Mouse (Mus musculus) lung, postnatal 4 days (tissue): ENCODE data around the gene Tmem108.
A peak's percentile ranks its signal among the peaks of the same experiment; 100 is the strongest.

Source experiments
- DNase-seq, 2 experiments: peaks; one replicate each; pipeline ENCODE4 v3.0.0; 2021

Gene Tmem108

DNA sequence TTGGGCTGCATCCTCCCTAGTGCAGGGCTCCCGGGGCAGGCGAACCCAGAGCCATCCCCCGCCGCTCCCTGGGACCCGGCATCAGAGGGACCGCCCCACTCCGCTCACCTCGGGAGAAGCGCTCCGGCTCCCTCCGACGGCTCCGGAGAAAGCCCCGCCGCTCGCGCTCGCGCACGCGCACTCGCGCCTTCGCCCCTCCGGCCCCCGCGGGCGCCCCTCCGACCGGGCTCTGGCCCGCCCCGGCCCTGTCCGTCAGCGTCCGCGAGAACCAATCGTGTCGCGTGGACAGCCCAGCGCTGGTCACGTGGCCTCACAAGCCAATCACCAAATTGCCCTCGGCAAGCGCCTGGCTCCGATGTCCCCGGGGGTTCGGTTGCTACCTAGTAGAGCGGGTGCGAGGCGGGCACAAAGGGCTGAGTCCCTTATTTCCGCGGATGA, at the start of gene Tmem108:
TSS of gene Tmem108 (minus strand) at position 191 of the 438 bp plus-strand sequence.
- peak; percentile 86 to 92 for DNase-seq

DNA sequence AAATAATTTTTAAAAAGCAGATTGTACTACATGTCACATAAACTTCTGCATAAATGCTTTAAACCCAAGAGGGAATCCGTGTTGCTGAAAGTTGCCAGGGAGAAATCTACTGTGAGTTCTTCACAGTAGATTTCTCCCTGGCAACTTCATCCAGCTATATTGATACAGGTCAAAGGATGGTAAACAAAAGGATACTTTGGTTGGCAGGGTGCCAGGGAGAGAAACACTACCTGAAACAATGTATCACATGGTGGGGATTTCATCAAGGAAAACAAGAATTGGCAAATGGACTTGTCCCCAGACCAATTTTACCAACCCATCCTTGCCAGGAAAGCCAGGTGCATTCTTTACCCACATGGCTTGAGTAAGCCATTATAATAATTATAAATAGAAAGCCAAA, 27.4 kb upstream of the Tmem108 start:
- no peak for DNase-seq

DNA sequence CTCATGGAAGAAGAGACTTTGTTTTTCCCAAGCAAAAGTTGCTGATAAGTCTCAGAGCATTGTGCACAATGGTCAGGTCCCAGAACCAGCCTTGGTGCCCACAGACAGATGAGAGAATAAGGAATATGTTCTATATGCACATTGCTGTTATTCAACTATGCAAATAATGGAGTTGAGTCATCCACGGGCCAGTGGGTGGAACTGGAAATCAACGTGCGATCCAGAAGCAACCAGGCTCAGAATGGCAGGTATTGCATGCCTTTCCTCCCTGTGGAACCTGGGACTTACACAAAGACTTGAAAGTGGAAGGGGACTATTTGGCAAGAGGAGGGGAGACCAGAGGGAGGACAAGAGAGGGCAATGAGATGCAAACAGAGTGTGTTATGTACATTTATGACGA, 22.5 kb upstream of the Tmem108 start:
- DNase-seq, result no peak

DNA sequence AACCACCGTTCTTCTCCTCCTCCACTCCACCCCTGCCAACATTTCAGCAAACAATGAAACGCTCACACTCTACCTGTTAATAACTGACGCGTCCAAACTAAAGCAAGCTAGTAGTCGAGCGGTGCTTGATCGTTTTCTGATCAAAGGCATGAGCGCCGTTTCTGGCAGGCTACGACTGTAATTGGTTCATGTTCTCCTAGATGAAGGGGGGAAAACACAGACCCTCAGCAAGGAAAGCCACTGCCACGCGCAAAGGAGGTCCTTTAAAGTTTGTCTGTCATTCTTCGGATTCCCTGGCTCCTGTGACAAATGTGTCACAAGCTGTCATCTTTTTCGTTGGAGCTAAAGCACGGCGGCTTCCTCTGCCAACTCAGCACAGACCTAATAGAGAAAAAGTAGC, 21.6 kb upstream of the Tmem108 start:
- DNase-seq, result no peak

DNA sequence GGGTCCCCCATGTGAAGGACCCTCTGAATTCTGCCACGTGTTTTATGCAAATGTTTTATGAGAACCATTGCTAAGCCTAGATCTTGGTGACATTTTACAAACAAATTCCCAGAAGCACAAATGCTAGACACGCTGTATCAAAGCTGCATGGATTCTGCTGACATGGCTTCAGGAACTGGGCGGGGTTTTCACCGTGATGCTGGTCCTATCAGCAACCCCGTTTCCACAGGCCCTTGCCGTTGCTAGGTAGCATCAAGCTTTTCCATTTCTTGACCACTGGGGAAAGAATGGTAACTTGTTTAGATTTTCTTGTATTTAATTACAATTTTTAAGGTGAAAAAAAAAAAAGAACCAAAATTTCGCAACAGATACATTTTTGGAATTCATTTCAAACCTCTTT, 20.7 kb upstream of the Tmem108 start:
- DNase-seq, result no peak

DNA sequence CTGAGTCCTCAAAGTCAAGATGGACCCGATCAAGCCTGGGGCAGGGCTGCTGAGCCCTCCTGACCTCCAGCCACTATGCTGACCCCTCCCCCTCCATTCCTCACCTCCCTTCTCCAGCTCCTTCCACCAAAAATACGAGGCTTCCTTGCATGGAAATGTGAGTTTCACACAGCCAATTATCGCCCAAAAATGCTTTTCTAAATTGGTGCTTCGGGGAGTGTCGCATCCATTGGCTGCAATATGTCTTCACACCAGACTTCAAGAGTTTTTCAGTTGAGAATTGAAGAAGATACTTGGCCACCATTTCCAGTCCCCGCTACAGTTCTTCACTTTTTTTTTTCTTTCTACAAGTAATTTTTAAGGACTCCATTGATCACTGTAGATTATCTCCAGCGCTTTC, 19.8 kb upstream of the Tmem108 start:
- no peak for DNase-seq

DNA sequence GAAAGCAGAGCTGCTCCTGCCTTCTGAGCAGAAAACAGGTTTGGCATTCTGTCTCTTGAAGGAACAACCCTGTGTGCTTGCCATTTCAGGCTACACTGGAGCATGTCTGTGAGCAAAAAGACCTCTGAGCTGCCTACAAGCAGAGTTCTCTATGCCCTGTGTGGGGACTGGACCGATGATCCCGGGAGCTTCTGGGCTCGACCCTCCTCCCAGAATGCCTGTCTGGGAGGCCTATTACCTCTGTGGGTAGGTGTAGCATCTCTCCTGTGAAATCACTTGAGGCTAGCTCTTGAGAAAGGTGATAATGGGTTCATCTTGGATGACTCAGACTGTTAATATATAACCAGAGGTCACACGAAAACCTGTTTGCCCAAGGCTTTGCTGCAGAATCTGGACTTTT, 19.0 kb upstream of the Tmem108 start:
- DNase-seq, result no peak

DNA sequence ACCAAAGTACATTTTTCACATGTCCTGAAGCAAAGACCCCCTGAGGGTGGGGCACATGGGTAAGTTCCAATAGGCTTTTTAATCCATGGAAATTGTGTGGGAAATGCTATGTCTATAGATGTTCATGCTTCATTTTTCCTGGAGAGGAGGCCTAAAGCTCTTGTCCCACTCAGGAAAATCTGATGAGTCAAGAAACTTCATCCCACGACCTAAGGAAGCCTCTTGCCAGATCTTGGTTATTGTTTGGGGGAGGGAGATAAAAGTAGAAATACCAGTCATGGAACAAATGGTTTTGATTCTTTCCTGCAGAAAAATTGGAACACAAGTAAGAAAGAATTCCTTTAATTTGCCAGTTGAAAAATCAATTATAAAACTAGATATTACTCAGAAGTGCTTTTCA, 16.5 kb upstream of the Tmem108 start:
- no peak for DNase-seq

DNA sequence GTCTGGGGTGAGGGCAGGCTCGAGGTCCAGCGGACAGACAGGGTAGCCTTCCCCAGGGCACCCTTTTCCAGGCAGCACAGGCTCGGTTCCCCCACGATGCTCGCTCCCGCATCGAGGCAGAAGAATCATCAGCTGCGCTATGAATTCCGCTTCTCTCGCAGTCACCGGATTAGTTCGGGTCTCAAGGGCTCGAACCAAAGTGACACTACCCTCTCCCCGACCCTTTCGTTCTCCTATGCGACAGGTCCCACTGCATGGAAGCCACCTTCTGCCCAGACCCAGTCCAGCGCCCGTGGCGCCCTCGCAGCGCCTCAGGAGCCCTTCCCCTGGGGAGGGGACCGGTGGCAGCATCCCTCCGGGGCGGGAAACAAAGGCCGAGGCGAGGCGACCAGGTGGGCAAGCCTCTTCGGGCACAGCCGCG, 476 bp downstream of the Tmem108 start:
- DNase-seq, result no peak

DNA sequence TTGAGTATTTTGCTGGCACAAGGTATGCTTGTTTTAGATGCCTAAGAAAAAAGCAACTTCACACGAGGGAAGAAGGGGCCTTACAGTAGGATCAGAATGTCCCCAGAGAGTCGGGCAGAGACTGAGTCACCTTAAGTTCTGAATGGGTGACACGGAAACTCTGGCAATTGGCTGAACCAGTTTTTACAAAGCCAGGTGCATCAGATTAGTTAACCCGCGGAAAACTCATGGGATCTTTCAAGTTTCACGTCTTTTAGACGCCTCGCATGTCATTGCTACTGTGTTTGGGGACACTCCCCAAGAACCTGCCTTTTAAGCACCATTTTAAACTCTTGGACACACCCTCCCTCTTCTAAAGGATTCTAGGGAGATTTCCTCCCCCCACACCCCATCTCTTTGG, 1.3 kb downstream of the Tmem108 start:
- no peak for DNase-seq

DNA sequence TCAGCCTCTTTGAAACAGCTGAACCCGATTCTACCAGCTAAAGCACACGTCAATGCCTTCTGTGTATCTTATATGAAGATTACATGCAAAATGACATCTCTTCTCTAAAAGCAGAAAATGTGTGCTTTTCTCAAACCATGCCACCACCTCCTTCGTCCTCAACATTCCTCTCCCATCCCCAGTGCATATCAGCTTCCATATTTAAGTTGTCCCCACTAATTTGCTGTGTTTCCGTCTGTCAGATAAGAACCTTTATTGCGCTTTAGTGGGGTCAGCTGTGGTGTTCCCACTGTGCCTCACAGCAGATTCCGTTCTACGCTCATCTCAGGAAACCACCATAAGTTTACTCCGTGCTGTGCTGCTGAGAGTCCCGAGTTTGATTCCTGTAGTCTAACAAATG, 1.8 kb downstream of the Tmem108 start:
- no peak for DNase-seq

DNA sequence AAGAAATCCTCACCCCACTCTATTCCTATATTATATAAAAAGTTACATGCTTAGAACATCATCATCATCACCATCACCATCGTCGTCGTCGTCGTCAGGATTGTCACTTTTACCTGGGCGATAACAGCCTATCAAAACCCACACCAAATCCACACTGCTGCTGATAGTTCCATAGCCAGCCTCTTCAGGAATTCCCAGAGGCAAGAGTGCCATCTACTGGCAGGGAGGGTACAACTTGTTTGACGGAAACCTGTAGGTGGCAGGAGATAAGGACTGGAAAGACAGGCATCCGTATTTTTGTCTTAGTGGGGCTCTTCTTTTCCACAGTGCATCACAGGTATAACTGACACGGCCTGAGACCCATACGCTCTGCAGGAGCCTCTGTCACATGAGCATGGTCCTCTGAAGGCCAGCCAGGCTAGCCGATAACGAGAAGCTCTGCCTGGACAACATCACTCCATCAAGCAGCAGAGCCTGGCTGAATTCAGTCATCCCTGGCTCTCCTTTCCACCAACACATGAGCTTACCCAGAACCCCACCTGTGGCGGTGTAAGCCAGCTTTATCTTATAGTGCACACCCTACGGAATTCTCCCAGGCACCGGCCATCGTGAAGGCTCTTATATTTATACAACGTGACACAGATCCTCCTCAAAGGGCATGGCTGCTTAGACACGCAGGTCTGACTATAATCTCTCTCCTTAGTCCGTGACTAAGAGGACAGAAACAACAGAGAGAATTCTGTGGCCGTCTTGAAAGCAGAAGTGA, 2.5 kb downstream of the Tmem108 start:
- peak; percentile 45 to 80 for DNase-seq

DNA sequence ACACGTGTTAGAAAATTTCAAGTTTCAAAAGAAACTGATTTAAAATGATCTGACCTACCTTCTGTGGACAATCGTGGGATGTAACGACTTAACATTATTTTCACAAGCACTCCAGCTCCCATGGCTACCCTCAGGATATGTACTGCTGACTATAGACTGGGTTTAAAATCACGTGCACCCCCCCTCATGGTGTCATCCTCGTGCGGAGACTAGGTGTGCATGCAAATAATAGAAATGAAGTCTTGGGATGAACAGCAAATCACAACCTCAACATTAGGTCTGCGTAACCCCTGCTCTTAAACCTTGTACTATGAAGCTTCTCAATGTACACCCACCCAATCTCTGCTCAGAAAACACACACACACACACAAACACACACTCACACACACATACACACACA, 3.4 kb downstream of the Tmem108 start:
- DNase-seq, result no peak

DNA sequence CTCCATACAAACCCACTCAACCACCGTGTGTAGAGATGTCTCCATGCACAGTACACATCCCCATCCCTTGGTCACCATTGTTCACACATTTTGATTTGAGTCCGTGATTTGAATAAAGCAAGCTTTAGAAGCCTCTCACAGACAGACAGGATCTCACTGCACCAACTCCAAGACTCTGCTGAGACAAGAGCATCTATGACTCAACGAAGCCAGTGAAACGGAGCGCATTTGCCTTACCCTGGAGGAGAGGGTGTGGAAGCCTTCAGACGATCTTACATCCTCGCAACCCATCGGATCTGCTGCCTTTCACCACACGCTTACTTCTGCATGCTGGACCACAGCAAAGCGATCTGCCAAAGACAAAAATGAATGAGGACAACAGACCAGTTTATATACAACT, 9.0 kb downstream of the Tmem108 start:
- DNase-seq, result no peak

DNA sequence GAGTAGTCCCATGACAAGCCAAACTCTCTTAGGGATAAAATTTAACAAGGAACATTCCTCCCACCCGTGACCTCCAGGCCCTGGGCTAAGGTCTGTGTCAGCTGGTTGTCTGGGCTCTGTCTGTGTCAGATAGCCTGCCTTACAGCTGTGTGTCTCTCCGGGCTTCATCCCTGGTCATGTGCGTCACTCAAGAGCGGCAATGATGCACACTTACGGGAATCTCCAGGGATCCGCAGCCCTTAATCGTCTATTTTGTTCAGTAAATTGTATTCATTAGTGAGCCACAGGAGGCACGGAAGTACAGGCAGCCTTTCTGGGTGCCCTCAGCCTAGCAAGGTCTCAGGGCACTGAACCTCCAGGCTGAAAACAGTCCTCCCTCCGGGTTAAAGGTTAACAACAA, 10.1 kb downstream of the Tmem108 start:
- DNase-seq, result no peak

DNA sequence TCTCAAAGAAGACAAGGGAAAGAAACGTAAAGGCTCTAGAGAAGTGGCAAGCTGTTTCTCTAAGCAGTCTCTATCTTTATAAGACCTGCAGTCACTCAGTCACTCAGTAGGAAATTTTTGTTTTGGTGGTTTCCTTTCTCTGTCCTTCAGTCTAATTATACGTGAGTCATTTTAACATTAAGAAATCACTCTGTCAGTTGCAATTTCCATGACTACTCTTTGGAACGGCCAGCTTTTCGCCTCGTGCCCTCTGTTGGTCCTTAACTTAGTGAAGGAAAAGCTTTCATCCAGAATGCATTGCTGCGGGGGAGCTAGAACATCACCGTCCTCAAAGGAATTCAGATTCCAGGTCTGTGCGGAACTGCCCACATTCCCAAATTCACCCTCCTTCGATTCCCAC, 11.1 kb downstream of the Tmem108 start:
- no peak for DNase-seq

DNA sequence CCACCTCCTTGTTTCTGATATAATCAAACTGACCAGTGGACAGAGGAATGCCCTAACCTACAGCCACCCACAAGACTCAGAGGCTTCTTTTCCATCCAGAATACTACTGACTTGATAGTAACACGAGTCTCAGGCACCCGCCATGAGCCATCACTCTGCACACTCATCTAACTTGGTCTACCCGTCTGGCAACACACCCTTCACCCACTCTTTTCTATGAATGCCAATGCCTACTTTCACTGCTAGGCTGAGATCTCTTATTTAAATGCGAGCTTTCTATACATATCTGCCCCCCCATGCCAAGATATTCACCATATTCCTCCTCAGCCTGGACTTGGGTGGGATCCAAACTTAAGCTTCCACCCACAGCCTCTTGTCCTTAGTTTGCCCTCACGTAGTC, 15.0 kb downstream of the Tmem108 start:
- no peak for DNase-seq

DNA sequence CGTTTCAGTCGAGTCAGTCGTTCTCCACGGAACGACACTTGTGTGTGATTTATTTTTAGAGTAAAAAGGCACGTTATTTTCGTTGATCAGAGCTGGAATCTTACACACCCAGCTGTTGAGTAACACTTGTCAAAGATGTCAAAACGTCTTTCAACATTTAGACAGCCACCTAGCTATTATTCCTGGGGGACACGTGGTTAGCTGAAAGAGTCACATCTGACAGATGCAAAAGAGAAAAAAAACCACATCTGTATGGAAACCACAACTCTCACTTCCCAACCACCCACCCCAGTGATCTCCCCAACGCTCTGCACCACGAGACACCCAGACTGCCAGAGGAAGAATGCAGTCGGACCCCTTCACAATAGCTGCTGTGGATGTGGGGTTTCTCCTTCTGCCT, 21.5 kb downstream of the Tmem108 start:
- DNase-seq, result no peak

DNA sequence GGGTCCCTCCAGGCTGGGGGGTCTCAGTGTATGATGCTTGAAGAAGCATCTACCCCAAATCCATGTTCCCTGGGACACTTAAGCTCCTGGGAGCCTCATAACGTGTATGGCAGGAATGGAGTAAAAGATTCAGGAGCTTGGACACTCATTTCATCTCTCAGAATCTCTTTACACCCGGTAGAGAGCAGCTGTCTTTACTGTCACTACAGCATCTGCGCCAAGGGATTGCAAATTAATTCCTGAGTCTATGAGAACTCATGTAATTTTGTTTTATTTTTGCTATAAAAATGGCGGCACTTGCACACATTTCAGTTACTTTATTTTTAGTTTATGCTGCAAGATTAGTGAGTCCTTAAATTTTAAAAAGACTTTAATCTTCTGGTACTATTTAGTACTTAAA, 22.6 kb downstream of the Tmem108 start:
- no peak for DNase-seq

DNA sequence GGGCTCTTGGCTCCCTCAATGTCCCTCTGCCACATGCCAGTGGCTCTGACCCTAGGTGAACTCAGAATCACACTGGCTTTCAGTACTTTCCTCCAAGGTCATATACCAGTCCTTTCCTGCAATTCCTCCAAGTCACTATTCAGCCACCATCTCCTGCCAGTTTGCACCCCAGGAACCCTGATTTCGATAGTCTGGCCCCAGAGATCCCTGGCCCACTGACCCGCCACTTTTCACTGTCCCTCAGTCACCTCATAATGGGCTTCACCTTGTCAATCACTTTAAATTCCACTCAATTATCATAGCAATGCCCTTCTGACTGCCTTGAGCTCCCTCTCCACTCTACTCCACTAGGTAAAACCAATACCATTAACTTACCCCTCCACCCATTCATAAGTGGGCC, 31.9 kb downstream of the Tmem108 start:
- DNase-seq, result no peak

DNA sequence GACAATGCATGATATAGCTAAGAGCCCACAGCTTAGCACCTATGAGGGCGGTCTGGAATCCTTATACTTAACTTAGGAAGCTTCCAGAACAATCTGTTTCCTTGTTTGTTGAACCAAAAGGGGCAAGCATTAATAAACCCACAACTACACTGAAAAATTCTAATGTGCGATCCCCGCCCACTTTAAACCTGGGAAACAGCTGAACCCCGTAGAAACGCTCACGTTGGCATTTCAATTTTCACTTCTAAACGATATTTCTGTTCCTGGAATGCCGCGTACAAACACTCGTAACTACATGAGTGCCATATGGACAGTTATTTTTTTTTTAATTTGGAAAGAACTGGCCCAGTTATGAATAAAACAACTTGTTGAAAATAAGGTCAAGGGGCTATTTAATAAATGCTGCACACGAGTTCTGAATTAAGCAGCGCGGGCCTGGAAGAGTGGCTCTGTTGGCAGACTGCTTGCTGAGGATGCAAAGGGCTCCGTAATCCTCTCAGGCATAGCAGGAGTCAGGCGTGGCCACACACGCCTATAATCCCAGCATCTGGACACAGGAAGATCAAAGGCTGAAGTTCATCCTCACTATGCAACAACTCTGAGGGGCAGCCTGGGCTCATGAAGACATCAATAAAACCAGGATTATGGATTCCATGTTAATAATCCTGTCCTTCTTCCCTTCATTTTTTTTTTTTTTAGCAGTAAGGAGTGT, 34.7 kb downstream of the Tmem108 start:
- no peak for DNase-seq

DNA sequence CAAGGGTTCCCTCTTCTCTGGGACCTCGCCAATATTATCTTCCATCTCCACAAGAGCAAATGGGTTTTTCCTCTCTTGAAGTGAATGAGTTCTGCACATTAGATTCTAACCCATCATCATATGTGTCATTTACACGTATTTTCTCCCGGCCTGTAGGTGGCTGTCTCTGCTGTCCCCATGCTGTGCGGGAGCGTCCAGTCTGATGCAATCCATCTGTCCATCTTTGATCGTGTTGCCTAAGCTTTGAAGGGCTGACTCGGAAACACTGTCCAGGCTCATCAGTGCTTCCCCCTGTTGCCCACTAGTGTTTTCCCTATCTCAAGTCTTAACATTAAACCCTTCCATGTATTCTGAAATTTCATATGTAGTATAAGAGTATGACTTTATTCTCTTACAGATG, 36.1 kb downstream of the Tmem108 start:
- no peak for DNase-seq

DNA sequence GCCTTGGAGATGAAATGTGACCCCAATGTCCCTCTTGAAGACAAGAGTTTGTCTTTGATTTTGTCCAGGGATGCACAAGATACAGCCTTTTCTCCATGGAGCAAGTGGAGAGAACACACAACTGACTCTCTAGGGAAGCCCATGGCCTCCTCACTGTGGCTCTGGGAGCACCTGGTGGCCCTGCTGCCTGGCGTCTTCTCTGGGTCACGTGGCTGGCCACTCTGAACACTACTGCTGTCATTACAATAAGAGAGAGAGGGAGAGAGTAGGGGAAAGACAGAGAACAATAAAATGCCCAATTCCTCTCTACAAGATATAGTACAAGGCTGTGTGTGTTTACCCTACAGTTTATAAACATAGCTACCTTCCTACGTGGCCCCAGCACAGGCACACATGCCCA, 40.2 kb downstream of the Tmem108 start:
- DNase-seq, result no peak

DNA sequence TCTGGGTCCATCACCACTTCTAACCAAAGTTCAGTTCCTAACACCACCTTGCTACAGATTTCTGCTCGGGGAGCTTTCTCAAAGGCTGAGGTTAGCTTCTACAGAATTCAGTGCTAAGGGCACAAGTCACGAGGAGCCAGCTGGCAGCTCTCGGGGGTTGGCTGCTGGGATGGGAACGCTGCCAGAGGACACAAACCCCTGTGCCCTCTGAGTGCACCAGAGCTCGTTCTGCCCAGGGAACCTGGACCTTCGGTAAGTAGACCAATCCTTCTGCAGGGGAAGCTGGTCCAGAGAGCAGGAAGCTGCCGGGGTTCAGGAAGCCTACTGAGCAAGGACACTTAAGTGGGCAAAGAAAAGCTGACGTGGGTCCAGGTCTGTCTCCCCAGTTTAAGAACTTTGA, 40.6 kb downstream of the Tmem108 start:
- DNase-seq, result no peak

DNA sequence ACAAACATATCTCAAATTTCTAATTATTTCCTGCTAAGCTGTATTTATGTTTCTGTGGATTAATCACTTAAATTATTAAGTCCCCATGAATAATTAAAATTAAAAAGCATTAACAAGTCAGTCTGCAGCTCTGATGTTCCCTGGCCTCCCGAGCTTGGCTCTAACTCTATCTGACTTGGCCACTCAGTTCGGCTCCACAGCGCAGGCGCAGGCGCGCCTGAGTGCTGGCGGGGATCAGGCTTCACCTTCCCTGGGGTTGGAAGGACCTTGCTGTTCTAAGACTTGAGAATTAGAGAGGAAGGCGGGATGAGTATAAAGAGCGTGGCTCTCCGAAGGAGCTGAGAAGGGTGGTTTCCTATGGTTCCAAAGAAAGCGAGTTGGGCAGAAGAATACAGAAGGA, 41.6 kb downstream of the Tmem108 start:
- DNase-seq, result no peak
